ENCODE assay signal across 24 mouse cellular contexts in the genomic region with DNA sequence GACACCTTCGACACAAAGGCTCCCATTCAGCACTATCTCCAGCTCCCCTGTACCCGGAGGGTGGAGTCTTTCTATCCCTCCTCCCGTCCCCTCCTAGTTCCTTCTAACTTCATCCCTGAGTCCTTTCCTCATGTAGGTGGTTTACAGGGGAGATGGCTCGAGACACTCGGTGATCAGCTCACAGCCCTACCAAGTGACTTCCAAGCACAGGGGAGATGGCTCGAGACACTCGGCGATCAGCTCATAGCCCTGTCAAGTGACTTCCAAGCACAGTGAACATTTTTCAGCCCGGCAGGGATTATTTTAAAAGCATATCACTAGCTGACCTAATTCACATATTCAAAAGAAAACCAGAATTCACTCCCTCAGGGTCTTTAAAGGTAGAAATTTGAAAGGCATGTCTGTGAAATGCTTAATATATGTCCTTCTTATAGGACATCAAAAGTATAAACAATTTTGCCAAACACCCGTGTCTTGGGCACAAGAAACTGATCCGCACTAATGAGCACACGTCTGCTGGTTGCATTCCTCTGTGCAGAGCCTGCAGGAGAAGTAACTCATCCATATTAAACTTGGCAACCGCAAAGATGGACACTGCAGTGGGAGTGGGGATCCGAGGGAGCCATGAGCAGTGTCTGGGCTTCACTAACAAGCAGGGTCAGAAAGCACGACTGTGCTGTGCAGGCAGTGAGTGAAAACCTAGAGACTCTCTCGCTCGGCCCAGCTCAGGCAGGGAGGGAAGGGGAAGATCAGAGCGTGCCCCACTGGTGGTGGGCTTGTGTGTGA.
A peak's percentile ranks its signal among the peaks of the same experiment; 100 is the strongest.
DNase-seq lines count a peak whose midpoint lies in the region; ATAC-seq and TF ChIP-seq lines count a peak whose summit lies in the region.
"Had no signal": no experiment of that assay in that cellular context is flagged by ENCODE, and none has a peak within 500 bp of the region (broad histone marks: within the 10 kb centered on the region; RNA-seq: fewer than 3 reads in every experiment).

No protein-coding gene starts in this region.

- no peaks in the 10 kb centered on the region for H3K27me3 ChIP-seq in forebrain, embryonic 16.5 days (replicated peaks; ENCODE audit: control insufficient read depth, insufficient read depth, low read length)
- H3K27me3 ChIP-seq in forebrain, embryonic 10.5 days (ENCODE audit: poor library complexity, severe bottlenecking) = no peaks in the 10 kb centered on the region
- H3K27me3 ChIP-seq in kidney, embryonic 15.5 days = no peaks in the 10 kb centered on the region
- H3K27me3 ChIP-seq in E14TG2a.4 (ENCODE audit: insufficient read depth, low read length) = no peaks in the 10 kb centered on the region
- H3K27me3 ChIP-seq in Patski = no peaks in the 10 kb centered on the region
- H3K27me3 ChIP-seq: embryonic facial prominence, embryonic 15.5 days; hindbrain, embryonic 15.5 days; limb, embryonic 15.5 days; megakaryocyte, embryonic 14.5 days; midbrain, embryonic 13.5 days had no signal

- no peaks in the 10 kb centered on the region for H3K9me3 ChIP-seq in forebrain, embryonic 16.5 days (ENCODE audit: control insufficient read depth, low read length)
- H3K9me3 ChIP-seq in forebrain, embryonic 10.5 days = no peaks in the 10 kb centered on the region
- no peaks in the 10 kb centered on the region for H3K9me3 ChIP-seq in kidney, embryonic 15.5 days (replicated peaks)
- H3K9me3 ChIP-seq in E14TG2a.4 (ENCODE audit: low read length) = no peaks in the 10 kb centered on the region
- H3K9me3 ChIP-seq: embryonic facial prominence, embryonic 15.5 days; heart, embryonic 10.5 days; hindbrain, embryonic 15.5 days; limb, embryonic 15.5 days; megakaryocyte, embryonic 14.5 days; midbrain, embryonic 13.5 days had no signal

- 87% methylated on average over 18 of the region's 18 CpGs for WGBS in forebrain, embryonic 16.5 days
- 91% methylated on average over 18 of the region's 18 CpGs for WGBS in forebrain, embryonic 10.5 days
- WGBS in kidney, embryonic 15.5 days = 73% methylated on average over 18 of the region's 18 CpGs

- DNase-seq in forebrain, embryonic 10.5 days (ENCODE audit: extremely low spot score, low spot score) = no peak
- no peak for DNase-seq in kidney, adult 8-10 months
- no peak for DNase-seq in Patski (ENCODE audit: low read depth, low spot score)
- DNase-seq in gastrocnemius, postnatal 25 days = no peak
- no peak for DNase-seq in urinary bladder, postnatal 4 days (ENCODE audit: low spot score in 2 of 2)
- DNase-seq: adrenal gland, postnatal 36 days; cerebellum, adult 11 months; cerebellum, adult 9-11 months; heart, postnatal 4 days; left cerebral cortex, postnatal 4 days; lung, embryonic 14.5 days; thymus, adult 2 months; thymus, postnatal 4 days had no signal

- in situ Hi-C loops in Patski (cut with MboI; ENCODE audit: low pct_unique_long_range_greater_than_20kb) = no loop called here

- peaks cover 43% of the 10 kb centered on the region for H3K36me3 ChIP-seq in forebrain, embryonic 16.5 days (ENCODE audit: control insufficient read depth, insufficient read depth)
- H3K36me3 ChIP-seq in forebrain, embryonic 10.5 days (replicated peaks) = peaks cover 96% of the 10 kb centered on the region
- H3K36me3 ChIP-seq in kidney, embryonic 15.5 days = peaks cover 91% of the 10 kb centered on the region
- peaks cover 81% of the 10 kb centered on the region for H3K36me3 ChIP-seq in E14TG2a.4 (ENCODE audit: insufficient read depth, low read length)

- ATAC-seq in forebrain, embryonic 16.5 days = 0 out of 2 replicates have a peak, but pooled peaks have one; percentile 31
- peak; percentile 37; the same call in 1 of the 2 replicates for ATAC-seq in kidney, embryonic 15.5 days (replicated peaks; ENCODE audit: low FRiP score)
- ATAC-seq in Patski = peak; percentile 68
- ATAC-seq: intestine, embryonic 16.5 days; midbrain, embryonic 13.5 days had no signal

- no peak overlapping the region for H3K4me2 ChIP-seq in forebrain, embryonic 16.5 days (ENCODE audit: low read length)
- H3K4me2 ChIP-seq in kidney, embryonic 15.5 days = no peak overlapping the region
- H3K4me2 ChIP-seq: embryonic facial prominence, embryonic 15.5 days; hindbrain, embryonic 15.5 days; limb, embryonic 15.5 days; lung, embryonic 14.5 days; midbrain, embryonic 13.5 days had no signal

- CTCF ChIA-PET in Patski (lab: Charles Lee) = interaction anchor here (1.0 to 2.2 kb wide), 7 partner anchors 8 to 211 kb away, joined by 3 to 7 read pairs (median 4); no protein-coding TSS in a partner anchor

- no peak overlapping the region for H3K4me3 ChIP-seq in forebrain, embryonic 16.5 days (replicated peaks; ENCODE audit: low read length)
- H3K4me3 ChIP-seq in forebrain, embryonic 10.5 days = no peak overlapping the region
- no peak overlapping the region for H3K4me3 ChIP-seq in kidney, embryonic 15.5 days (replicated peaks)
- peak overlapping the region; percentile 69 for H3K4me3 ChIP-seq in E14TG2a.4 (replicated peaks; ENCODE audit: low read length)
- H3K4me3 ChIP-seq: embryonic facial prominence, embryonic 15.5 days; heart, embryonic 10.5 days; hindbrain, embryonic 15.5 days; limb, embryonic 15.5 days; megakaryocyte, embryonic 14.5 days; midbrain, embryonic 13.5 days had no signal

- POLR2A ChIA-PET in Patski (lab: Charles Lee) = no interaction called here

- no peak overlapping the region for H3K9ac ChIP-seq in forebrain, embryonic 16.5 days (replicated peaks; ENCODE audit: low read depth, low read length)
- H3K9ac ChIP-seq in kidney, embryonic 15.5 days = no peak overlapping the region
- H3K9ac ChIP-seq: embryonic facial prominence, embryonic 15.5 days; hindbrain, embryonic 15.5 days; limb, embryonic 15.5 days; liver, embryonic 14.5 days; lung, embryonic 14.5 days; midbrain, embryonic 13.5 days had no signal

- no peak overlapping the region for H3K27ac ChIP-seq in forebrain, embryonic 16.5 days (ENCODE audit: low read length)
- no peak overlapping the region for H3K27ac ChIP-seq in forebrain, embryonic 10.5 days
- peak overlapping the region; percentile 75 for H3K27ac ChIP-seq in kidney, embryonic 15.5 days
- H3K27ac ChIP-seq: embryonic facial prominence, embryonic 15.5 days; heart, embryonic 10.5 days; hindbrain, embryonic 15.5 days; limb, embryonic 15.5 days; liver, embryonic 14.5 days; midbrain, embryonic 13.5 days had no signal

- H3K4me1 ChIP-seq in forebrain, embryonic 16.5 days (replicated peaks; ENCODE audit: control insufficient read depth, insufficient read depth, low read length) = no peaks in the 10 kb centered on the region
- H3K4me1 ChIP-seq in forebrain, embryonic 10.5 days = no peaks in the 10 kb centered on the region
- H3K4me1 ChIP-seq in kidney, embryonic 15.5 days = peaks cover 25% of the 10 kb centered on the region
- peaks cover 30% of the 10 kb centered on the region for H3K4me1 ChIP-seq in E14TG2a.4 (replicated peaks; ENCODE audit: low read depth, low read length)
- H3K4me1 ChIP-seq: embryonic facial prominence, embryonic 15.5 days; heart, embryonic 10.5 days; hindbrain, embryonic 15.5 days; limb, embryonic 15.5 days; midbrain, embryonic 13.5 days had no signal

- TF ChIP-seq CTCF in E14TG2a.4 (conservative IDR thresholded peaks at IDR 0.05; ENCODE audit: low read length) (no peak), Patski (IDR thresholded peaks at IDR 0.05) (no peak)
